Mouse (Mus musculus): ENCODE measurements at regions not wholly inside any gene's neighbourhood (a gene's known extent, or its start where the extent isn't known, plus 50 kb on each side); places are given as distances from the start of the nearest gene placed in this dataset.

DNA sequence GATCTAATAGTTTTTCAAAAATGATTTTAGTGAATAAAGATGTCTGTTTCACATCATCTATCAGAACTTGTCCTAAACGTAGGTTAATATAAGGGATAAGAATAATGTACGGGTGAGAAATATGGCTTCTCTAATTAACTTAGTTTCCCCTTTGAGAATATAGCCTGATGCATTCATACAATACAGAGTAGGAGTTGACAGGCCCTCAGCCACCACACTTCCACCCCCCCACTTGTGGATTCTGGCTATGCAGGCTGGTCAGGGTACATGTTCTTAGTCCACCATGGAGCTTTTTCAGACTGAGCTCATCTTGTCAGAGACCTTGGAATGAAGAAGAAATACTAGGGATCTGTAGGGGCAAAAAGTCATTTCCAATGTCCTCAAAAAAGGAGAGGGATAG lies 80.1 kb downstream of the Anxa1 start:
- POLR2A ChIA-PET: no interaction called here
- CTCF ChIA-PET: no interaction called here

DNA sequence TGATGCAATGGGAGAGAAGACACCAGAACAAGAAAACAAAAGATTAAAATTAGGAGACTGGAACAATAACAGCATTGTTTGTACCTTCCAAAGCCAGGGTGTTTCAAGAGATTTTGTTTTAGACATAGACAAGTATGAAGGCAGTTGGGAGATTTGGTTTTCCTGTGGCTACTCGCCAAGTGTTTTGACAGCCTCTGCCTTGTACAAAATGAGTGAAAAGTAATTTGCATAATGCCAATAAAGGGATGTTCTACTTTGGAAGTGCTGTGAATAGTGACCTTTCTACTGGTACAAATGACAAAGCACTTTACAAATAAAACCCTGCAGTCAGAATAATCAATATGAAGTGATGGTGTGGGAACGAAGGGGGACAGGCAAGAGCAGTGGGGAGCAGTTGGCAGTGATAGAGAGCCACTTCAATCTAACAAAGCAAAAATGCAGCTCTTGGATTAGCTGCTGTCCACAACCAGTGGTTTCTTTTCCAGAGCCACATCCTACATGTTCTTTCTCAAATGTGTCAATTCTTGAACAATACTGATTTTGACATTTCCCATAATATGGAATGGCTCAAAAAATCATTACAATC lies 90.6 kb downstream of the Anxa1 start:
- ChIA-PET POLR2A (no interaction called here), CTCF (interaction anchor here in 1 of 4 experiments (0.6 kb wide), 1 partner anchor 344 kb away, joined by 5 read pairs; no protein-coding TSS in a partner anchor)

DNA sequence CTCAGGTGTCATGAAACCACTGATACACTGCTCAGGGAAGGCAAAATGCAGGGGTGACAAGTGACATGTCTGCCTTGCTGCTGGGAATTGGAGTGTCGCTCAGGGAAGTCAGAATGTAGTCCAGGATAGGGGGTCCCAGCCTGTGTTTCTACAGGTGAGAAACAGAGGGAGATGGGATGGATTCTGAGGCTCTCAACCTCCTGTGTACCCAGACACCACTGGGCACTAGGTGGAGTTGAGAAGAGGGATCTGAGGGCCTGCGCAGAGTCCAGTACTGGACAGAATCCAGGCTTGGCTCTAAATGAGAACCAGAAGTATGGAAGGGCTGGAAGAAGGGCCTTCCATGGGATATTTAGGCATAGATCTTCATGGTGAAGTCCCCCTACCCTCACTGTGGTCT lies 92.3 kb downstream of the Anxa1 start:
- CTCF ChIA-PET: no interaction called here
- POLR2A ChIA-PET: no interaction called here

DNA sequence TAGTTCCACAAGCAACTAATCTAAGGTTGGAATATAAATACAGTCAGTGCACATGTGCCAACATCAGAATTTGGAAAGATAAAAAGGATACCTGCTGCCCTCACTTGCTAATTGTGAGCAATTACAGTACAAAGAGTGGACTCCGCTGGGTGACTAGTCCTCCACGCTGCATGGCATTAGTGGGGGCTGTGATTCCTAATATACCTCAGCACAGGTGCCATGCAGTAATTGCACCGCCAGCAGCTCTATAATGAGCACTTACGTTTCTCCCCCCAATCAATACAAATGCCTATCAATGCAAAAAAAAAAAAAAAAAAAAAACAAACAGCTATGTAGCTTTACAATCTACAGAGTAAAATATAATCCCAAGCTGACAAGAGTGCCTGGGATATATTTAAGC lies 105.6 kb downstream of the Anxa1 start:
- CTCF ChIA-PET: interaction anchor here in 1 of 4 experiments (0.6 kb wide), 1 partner anchor 163 kb away, joined by 4 read pairs; no protein-coding TSS in a partner anchor
- POLR2A ChIA-PET: interaction anchor here in 1 of 4 experiments (0.7 kb wide), 1 partner anchor 19 kb away, joined by 3 read pairs; no protein-coding TSS in a partner anchor

DNA sequence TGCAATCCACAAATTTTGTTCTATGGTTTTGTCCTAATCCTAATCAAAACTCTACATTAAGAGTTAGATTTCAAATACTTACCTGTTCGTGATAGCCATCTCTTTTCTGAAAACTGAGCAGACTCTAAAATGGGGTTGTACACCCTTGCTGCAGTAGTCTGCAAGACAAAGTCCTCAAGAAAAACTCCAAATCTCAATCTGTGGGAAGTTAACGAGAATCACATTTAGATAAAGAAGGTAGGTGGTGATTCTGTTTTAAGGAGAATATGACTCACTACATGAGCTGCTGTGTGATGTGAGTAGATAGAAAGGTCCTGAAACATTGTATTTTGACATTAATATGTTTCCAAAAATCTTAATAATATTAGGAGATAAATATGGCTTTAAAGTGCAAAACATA lies 107.6 kb downstream of the Anxa1 start:
- POLR2A ChIA-PET: no interaction called here
- CTCF ChIA-PET: no interaction called here

DNA sequence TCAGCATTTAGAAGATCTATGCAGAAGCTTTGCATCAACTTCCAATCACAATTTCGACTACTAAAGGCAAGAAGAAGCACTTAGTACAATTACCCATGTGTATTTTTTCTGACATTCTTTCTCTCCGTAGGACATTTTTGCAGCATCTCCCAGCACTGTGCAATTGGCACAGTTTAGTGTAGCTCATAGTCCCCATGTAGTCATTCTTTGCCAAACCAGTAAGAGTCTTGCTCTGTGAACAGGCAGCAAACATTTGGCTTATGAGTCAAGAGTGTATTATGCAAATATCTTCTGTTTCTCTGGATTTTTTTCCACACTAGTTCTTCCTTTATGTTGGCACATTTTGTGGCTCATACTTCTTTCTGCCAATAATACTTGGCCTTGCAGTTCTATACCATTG lies 129.2 kb downstream of the Anxa1 start:
- POLR2A ChIA-PET: no interaction called here
- CTCF ChIA-PET: no interaction called here

DNA sequence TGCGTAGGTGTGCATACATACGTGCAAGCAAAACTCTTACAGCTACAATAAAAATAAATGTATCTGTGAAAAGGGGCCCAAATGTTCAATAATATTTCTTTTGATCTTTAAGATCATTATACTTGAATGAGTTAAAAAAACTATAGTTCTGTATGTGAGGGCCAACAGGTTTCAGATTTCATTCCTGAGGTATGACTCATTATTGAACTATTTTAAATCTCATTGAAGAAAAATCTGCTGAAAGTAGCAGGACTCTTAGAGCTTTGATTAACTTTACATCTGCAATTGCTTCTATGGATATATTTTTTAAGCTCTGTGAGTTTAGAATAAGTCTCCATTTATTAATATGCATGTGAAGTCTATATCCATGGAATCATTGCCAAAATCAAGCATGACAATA lies 138.6 kb downstream of the Anxa1 start:
- CTCF ChIA-PET: no interaction called here
- POLR2A ChIA-PET: no interaction called here

DNA sequence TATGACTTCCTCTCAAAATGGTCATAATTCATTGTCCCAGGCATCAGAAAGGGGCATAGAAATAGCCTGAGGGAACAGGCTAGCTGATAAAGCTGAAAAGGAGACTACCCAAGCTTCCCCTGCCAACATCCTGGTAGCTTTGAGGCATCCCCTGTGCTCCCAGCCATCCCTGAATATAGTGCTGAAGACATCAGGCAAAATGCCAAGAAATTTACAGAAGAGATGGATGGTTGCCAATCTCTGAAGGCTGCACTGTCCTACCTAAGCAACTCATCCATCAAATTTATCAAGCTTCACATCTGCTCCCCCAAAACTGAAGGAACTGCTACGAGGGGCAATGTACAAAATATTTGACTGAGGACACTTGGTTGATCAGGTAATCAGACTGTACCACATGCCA lies 146.9 kb downstream of the Anxa1 start:
- ChIA-PET POLR2A (interaction anchor here in 1 of 4 experiments (0.6 kb wide), 1 partner anchor 99 kb away, joined by 3 read pairs; no protein-coding TSS in a partner anchor), CTCF (no interaction called here)

DNA sequence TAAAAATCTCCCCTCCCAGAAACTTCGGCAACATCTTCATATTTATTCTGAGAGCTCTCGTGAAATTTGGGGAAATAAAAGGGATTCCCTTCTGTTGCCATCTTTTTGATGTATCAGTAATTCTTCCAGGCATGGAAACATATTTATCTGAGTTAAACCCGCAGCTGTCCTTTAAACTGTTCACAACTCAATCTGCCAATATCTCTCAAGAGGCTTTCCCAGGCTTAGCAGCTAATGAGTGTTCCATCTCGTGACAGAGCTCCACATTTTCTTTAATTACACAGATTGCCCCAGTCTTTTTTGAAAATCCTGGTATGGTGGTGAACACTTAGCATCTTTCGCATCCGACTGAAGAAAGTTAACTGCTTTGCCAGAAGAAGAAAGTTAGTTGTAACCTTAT lies 149.5 kb downstream of the Anxa1 start:
- ChIA-PET POLR2A (no interaction called here), CTCF (no interaction called here)

DNA sequence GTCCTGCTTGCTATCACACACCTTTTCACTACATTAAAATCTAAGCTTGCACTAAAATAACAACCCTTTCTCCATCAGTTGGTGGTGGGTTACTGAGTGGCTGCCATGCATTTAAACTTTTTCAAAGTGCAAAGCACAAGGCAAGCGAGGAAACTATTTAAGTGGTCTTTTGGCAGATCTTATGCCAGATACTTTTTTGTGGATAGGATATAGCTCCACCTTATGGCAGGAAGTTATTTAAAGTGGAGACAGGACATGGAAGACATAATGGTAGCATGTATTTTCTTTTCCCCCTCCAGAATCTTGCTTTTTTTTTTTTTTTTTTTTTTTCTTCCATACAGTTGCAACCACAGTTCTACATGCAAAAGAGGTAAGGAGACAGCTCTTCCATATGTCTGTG lies 150.3 kb downstream of the Anxa1 start:
- POLR2A ChIA-PET: interaction anchor here in 1 of 4 experiments (0.7 kb wide), 1 partner anchor 444 kb away, joined by 8 read pairs; no protein-coding TSS in a partner anchor
- CTCF ChIA-PET: interaction anchor here in 3 of 4 experiments (0.6 to 0.7 kb wide), 3 partner anchors 23 to 395 kb away, joined by 3 to 14 read pairs (median 3); no protein-coding TSS in a partner anchor

DNA sequence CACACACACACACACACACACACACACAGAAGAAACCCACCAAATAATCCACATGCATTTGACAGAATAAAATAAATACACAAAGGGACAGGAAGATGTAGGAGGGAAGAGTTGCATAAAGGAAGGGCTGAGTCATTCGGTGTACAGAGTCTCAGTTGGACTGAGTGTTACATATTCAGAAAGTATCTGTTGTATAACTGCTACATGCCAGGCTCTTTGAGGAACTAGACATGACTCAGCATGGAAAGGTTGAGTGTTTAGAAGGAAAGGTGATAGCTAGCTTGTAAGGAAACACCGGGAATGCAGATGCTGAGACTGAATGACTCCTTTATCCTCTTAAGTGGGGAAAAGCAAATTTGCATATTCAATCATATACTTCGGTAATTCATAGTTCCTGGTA lies 151.3 kb downstream of the Anxa1 start:
- POLR2A ChIA-PET: no interaction called here
- CTCF ChIA-PET: no interaction called here

DNA sequence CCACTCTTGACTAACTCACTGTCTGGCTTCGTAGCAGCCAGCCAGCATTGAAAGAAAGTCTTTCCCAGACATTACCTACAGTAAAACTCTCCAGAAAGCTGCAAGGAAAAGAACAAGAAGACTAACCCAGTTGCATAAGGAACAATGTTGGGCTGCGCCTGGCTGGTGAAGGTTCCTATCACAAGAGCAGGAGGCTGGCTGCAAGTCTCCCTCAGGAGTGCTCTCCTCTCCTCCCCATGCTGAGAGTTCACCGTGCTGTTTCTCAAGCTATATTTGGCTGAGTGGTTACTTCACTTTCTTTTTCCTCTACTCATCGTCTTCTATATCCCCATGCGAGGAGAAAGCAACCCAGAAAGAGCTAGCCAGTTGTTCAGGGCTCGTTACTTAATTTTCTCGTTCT lies 164.0 kb downstream of the Anxa1 start:
- ChIA-PET CTCF (no interaction called here), POLR2A (no interaction called here)

DNA sequence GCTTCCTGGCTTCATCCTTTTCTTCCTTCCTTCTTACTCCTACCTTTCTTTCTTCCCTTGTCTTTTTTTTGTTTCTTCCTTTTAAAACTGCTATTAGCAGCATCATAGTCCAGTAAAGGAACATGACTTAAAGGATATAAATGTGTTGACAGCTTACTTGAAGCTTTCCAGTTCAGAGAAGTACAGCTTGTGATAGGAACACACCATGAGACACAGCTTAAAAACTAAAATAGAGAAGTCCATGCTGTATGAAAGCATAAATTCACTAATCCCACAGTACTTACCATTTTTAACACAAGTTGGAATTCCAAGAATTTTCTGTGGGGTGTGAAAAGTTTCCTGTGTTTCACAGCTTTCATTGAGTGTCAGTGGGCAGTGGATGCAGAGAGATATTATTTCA lies 173.4 kb downstream of the Anxa1 start:
- CTCF ChIA-PET: no interaction called here
- POLR2A ChIA-PET: no interaction called here

DNA sequence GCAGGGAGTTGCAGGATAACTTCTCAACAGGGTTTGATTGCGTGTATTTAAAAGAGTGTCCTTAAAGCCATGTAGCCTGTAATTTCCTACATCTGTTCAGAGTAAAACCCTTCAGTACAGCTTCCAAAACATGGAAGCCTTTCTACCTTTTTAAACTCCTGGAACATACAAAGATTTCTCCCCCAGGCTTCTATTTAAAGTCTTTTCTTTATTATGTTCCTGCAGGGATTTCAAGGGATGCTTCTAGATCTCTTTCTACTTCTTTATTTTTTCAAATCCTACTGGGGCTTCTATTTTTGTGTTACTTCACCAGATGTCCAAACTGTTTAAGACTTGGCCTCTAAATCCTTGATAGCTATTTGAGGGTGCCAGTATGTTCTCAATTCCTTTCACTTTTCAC lies 196.2 kb downstream of the Anxa1 start:
- CTCF ChIA-PET: no interaction called here
- POLR2A ChIA-PET: no interaction called here

DNA sequence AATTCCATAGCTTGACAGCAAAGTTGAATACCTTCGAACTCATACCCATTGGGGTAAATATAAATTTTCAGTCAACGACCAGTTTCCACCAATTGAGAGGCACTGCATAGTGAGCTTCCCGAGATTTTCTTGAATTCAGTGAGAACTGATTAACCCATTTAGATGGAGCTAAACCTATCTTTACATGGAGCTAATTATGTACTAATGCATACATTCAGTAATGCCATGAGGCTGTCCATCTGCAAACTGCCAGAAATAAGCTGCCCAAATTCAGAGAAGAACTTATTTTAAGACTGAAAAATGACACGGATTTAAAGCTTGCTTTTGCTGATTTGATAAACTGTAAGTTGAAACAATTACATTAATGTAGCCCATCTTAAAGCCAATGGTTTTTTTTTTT lies 208.9 kb downstream of the Anxa1 start:
- ChIA-PET POLR2A (interaction anchor here in 1 of 4 experiments (0.6 kb wide), 1 partner anchor 1593 kb away, joined by 3 read pairs; no protein-coding TSS in a partner anchor), CTCF (interaction anchor here in 1 of 4 experiments (0.6 to 0.7 kb wide), 2 partner anchors 26 to 188 kb away, joined by 3 to 4 read pairs; no protein-coding TSS in a partner anchor)

DNA sequence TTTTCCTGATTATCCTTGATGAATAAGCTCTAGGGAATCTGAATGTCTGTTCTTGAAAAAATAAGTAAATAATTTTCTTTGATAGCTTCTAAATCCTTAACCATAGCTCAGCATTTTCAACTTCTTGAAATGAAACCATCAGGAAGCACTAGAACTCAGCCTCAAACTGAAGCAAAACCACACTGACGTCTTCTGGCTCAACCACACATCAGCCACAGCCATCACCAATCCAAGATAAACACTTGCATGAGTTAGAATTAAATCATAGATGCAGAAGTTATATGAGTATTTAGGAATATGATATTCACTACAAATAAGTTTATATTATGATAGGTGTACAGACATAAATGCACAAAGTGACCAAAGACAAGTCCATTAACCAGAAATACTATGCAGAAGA lies 229.2 kb downstream of the Anxa1 start:
- ChIA-PET CTCF (interaction anchor here in 1 of 4 experiments (0.6 kb wide), 1 partner anchor 12 kb away, joined by 3 read pairs; no protein-coding TSS in a partner anchor), POLR2A (no interaction called here)

DNA sequence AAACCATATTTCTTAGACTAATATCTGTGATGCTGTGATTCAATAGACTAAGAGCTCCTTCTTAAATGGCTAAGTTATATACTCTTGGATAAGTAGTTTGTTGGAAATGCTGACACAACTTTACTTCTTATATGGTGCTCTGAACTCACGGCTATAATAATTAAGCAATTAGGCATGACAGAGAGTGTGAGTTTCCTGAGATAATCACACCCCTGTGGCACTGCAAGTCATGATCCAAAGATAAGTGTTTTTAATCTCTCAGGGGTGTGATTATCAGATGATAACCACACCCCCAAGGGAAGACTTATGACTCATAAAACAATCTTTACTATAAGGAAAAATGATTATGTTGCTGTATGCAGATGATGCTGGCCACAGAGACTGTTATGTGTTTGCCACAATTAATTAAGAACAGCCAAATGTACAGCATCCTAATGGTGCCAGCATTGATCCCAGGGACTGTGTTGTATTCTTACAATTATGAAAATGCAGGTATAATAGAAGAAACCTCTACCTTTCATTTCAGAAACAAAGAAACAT lies 234.3 kb downstream of the Anxa1 start:
- POLR2A ChIA-PET: no interaction called here
- CTCF ChIA-PET: no interaction called here

DNA sequence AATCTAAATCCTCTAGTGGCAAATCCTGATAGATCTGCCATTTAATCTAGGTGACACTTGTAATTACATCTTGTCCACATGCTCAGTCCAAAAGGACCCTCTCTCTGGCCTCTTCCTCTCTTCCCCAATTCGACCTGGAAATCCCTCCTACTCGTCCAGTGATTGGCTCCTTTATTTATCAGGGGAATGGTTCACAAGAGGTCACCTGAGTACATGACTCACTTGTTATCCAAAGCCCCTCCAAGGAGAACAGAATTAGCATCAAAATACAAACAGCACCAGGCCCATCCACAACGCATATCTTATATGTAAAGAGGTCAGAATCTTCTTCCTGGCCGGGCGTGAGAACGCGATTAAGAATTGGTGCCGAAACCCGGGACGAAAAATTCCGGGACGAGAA lies 251.2 kb downstream of the Anxa1 start:
- CTCF ChIA-PET: no interaction called here
- POLR2A ChIA-PET: no interaction called here

DNA sequence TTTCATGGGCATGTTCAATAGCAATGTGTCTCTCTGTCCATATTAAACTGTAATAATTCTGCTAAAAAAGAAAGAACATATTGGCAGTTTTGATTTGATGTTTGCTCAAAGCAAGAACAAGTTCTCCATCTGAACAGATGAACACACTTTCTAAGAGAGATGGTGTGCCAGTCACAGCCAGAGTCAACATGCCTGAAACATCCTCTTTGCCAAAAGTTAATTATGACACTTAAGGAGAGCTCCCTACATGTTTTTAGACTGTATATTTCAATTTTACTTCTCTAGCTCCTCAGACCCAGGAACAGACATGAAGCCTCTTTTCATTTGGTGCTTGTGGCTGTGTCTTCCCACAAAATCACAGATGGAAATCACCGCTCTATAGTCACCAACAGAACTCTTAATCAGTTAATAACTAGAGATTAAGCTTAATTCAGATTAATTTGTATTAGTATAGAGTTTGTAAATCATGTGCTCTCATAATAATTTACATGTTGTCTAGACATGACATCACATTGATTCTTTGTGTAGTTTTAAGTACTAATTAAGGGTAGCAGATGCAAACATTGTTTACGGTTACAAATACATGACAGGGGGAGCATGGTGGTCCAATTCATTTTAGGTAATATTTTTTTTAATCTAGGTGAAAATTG lies 267.1 kb downstream of the Anxa1 start:
- POLR2A ChIA-PET: no interaction called here
- CTCF ChIA-PET: interaction anchor here in 1 of 4 experiments (0.6 kb wide), 1 partner anchor 1209 kb away, joined by 3 read pairs; no protein-coding TSS in a partner anchor

DNA sequence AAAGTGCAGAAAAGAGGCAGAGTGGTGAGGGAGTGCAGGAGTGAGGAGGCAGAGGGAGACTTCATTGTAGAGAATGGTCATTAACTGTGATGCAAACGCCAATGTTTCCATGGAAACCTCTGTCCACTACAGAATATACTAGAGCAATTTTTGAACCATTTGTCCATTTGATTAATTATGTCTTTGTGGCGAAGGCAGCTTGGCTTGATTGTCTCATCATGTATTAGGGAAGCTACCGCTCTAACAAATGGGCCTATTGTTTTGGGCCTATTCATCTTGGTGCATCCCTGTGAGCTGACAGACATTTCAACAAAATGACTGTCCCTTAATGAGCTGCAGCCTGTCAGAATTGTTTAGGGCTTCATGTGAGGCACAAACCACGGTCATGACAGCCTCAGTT lies 268.3 kb downstream of the Anxa1 start:
- ChIA-PET POLR2A (no interaction called here), CTCF (interaction anchor here in 1 of 4 experiments (0.6 kb wide), 1 partner anchor 163 kb away, joined by 4 read pairs; no protein-coding TSS in a partner anchor)

DNA sequence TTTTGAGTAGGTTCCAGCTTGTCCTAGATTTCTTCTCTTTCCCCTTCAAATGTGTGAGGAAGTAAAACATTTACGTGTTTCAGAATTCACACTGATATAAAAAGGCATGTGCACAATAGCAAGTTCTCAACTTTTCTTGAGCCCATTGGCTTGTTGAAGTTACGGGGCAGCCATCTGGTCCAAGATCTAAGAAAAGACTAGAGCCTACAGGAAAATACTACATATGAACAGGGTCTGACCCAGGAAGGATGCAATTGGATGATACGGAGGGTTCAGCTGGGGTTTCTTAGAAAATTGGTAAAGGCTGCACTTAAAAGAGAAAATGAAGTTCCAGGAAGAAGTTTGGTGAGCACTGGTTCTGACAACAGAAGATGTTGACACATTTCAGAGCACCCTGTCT lies 276.5 kb downstream of the Anxa1 start:
- POLR2A ChIA-PET: no interaction called here
- CTCF ChIA-PET: no interaction called here
